Mouse (Mus musculus) kidney, adult 9 months (tissue): ENCODE measurements around the gene Eps15l1.

Experiments used
- DNase-seq: peaks from one replicate; pipeline ENCODE4 v3.0.0; 2022

Eps15l1 gene

GRCm38 (mm10) chr8:72421362-72422335, at the start of gene Eps15l1:
TSS of gene Eps15l1 (minus strand) at chr8:72421460.
- DNase-seq, result peak; percentile 100

- DNase-seq, result peak; percentile 33
These were observed 49.4 kb upstream of the Eps15l1 start for GRCm38 (mm10) chr8:72470684-72471083.

- DNase-seq, result no peak
These were observed 48.7 kb upstream of the Eps15l1 start for GRCm38 (mm10) chr8:72469984-72470383.

- peak; percentile 69 for DNase-seq
These were observed 48.0 kb upstream of the Eps15l1 start for GRCm38 (mm10) chr8:72469243-72469642.

GRCm38 (mm10) chr8:72464211-72464610, 43.0 kb upstream of the Eps15l1 start:
- no peak for DNase-seq

- no peak for DNase-seq
These were observed 38.7 kb upstream of the Eps15l1 start for GRCm38 (mm10) chr8:72459881-72460533.

GRCm38 (mm10) chr8:72458457-72458856, 37.2 kb upstream of the Eps15l1 start:
- no peak for DNase-seq

- no peak for DNase-seq
These were observed 36.5 kb upstream of the Eps15l1 start for GRCm38 (mm10) chr8:72457806-72458205.

GRCm38 (mm10) chr8:72455317-72455716, 34.1 kb upstream of the Eps15l1 start:
- DNase-seq, result no peak

- no peak for DNase-seq
These were observed 32.6 kb upstream of the Eps15l1 start for GRCm38 (mm10) chr8:72453904-72454303.

- no peak for DNase-seq
These were observed 30.3 kb upstream of the Eps15l1 start for GRCm38 (mm10) chr8:72451516-72451915.

GRCm38 (mm10) chr8:72445071-72445470, 23.8 kb upstream of the Eps15l1 start:
- DNase-seq, result no peak

- no peak for DNase-seq
These were observed 22.7 kb upstream of the Eps15l1 start for GRCm38 (mm10) chr8:72443994-72444350.

- DNase-seq, result peak; percentile 99
These were observed 22.2 kb upstream of the Eps15l1 start, which contains the start of the genes Calr3 and 1700030K09Rik for GRCm38 (mm10) chr8:72443338-72443993. TSS of gene Calr3 (minus strand) at chr8:72443870. TSS of gene 1700030K09Rik (plus strand) at chr8:72443880.

GRCm38 (mm10) chr8:72438248-72439015, 17.2 kb upstream of the Eps15l1 start:
- no peak for DNase-seq

- peak; percentile 54 for DNase-seq
These were observed 13.7 kb upstream of the Eps15l1 start for GRCm38 (mm10) chr8:72434952-72435351.

GRCm38 (mm10) chr8:72429676-72430075, 8.4 kb upstream of the Eps15l1 start:
- peak; percentile 34 for DNase-seq

- DNase-seq, result peak; percentile 34
These were observed 1.7 kb upstream of the Eps15l1 start for GRCm38 (mm10) chr8:72422926-72423325.

GRCm38 (mm10) chr8:72420571-72421361, 494 bp downstream of the Eps15l1 start:
- peak; percentile 32 for DNase-seq

- DNase-seq, result no peak
These were observed 3.2 kb downstream of the Eps15l1 start for GRCm38 (mm10) chr8:72418073-72418472.

GRCm38 (mm10) chr8:72415252-72415651, 6.0 kb downstream of the Eps15l1 start:
- DNase-seq, result no peak

- DNase-seq, result no peak
These were observed 7.4 kb downstream of the Eps15l1 start for GRCm38 (mm10) chr8:72413839-72414238.
